Mouse (Mus musculus) kidney, adult 18-20 months (tissue): Measurements from ENCODE around the gene 4931406C07Rik.

ENCODE experiments used
- DNase-seq: peaks from one replicate; pipeline ENCODE4 v3.0.0; 2021

The 4931406C07Rik gene

DNA sequence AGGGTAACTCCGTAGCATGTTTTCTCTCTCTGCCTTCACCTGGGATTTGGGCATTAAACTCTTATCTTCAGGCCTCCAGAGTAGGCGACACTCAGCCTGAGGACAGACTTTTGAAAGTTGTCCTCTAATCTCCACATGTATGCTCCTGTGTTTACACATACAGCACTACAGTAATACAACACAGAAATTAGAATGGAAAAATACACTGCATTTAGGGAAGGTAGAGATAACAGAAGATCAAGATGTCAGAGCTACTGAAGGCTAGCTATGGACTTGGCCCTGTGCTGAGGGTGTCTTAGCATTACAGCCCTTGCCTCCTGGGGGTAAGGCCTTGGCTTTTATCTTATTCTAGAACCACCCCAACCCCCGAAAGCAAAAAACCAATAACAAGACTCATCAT lies 17.8 kb downstream of the 4931406C07Rik start:
- no peak for DNase-seq

DNA sequence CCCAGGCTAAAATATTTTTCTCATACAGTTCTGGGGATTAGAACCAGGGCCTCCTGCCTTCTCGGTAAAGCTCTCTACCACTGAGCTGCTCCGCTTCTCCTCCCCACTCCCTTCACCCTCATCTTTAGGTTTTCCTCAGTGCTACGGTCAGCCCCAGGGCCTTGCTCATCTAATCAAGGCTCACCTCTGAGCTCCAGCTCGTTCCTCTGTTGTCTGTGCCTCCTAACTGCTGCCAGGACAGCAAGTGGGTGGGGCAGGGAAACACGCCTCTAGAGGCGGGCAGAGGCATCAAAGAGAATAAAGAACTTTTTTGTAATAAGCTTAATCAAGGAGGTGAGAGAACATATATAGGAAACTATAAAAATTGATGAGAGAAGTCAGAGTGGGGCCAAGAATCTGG lies 18.4 kb downstream of the 4931406C07Rik start:
- DNase-seq, result no peak

DNA sequence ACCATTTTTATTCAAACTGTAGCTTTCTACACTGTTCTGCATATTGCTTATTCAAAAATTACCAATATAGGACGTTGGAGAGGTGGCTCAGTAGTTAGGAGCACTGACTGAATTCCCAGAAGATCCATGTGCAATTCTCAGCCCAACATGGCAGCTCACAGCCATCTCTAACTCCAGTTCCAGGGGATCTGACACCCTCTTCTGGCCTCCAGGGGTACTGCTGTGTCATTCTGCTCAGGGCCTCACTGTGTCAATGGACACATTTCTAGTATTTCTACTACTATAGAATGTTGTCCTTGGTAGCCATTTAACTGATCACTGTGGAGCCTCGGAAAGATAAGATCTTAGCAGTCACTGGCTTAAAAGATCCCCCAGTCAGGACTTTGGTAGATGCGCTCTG lies 20.8 kb downstream of the 4931406C07Rik start:
- peak; percentile 48 for DNase-seq

DNA sequence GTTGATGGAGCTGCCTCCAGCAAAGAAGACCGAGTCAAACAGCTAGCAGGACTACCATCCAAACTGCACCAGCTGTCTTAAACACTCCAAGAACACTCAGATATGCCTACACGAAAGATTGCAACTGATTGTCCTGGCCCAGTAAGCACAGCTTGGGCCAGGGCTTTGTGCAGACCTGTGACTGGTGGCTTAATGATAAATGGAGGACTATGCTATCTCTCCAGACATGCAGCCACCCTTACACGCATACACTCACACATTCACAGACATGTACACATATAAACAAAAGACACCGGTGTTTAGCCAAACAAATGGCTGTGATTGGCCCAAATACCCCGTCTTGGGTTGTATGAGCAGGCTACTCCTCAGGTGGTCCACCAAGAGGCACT lies 25.8 kb downstream of the 4931406C07Rik start:
- no peak for DNase-seq

DNA sequence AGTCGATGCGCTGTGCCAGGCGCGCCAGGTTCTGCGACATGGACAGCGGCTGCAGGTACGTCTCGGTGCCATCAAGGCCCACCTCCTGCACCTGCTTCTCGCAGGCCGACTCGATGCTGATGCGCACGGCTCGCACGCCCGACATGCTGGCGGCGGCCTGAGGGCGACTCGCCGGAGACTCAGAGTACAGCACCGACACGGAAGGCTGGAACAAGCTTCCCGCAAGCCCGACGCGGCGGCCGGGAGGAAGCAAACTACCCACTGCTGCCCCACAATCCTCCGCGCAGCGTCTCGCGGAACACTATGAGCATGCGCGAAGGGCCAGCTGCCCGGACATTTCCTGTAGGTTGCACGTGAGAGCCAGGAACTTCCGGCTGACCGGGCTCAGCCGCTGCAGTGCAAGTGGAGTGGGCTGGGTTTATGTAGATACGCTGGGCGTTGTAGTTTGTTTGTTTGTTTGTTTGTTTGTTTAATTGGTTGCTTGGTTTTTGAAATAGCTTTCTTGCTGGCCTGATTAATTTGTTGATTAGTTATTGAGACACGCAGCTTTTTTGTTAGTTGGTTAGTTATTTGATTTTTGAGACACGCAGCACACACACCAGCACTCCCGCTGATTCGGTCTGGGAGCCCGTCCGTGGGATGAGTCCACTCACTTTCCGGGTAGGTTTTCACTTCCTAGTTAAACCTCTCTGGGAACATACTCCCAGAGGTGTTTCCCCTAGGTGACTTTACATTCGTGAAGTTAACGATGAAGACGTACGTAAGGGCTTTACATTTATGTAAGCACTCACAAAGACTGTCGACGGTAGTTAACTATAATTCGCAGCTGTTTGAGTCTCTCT lies 26.4 kb downstream of the 4931406C07Rik start, which contains the start of gene Med17:
Med17 (minus strand) TSS at position 283 of the 842 bp plus-strand sequence.
- DNase-seq, result peak; percentile 93

DNA sequence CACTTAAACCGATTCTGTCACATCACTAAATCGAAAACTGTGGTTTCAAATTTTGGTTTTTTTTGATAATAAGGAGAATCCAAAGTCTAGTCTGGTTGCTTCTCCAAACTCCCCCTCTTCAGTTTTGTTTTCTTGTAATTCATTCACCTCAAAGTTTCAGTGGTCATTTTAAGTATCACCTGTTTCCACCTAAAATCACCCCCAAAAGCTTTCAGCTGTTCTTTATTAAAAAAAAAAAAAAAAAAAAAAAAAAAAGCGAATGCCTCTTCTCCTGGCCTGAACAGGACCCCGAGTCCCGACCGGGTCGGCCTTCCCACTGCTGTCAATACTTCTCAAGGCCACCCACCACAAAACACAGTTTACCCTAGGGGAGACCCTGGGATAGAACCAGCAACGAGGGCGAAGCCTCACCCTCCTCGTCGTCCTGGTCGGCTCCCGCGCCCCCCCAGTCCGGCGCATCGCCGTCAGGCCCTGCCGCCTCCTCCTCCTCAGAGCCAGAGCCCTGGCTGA lies 27.1 kb downstream of the 4931406C07Rik start:
- DNase-seq, result no peak

DNA sequence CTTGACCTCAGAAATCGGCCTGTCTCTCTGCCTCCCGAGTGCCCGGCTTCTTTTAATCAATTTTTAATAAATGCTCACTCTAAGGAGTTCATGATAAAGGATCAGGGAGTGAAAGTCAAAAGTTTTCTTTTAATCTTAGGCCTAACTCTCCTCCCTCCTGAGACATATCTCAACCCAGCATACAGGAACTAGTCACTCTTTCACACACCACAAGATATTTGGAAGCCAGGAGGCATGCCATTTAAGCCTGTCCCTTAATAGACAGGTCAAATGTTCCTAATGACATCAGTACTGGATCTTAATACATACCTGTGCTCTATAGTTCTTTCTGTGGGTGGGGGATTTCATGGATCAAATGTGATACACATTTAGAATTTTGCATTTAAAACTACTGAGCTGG lies 27.9 kb downstream of the 4931406C07Rik start:
- no peak for DNase-seq

DNA sequence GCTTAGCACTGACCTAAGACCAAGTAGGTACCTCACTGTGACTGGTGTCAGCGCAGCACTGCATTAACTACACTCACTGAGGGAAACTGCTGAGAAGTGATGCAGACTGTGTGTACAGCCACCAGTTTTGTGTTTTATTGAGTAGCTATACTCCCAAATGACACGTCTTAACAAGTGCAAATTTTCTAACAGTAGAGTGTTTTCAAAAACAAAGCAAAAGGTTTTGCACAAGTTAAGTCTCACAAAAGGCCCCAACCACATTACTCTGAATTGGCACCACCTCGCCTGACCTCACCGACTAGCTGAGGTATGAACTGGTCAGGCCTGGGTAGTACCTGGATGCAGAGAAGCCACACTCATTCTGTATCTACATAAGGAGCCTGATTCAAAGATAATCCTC lies 29.4 kb downstream of the 4931406C07Rik start:
- no peak for DNase-seq

DNA sequence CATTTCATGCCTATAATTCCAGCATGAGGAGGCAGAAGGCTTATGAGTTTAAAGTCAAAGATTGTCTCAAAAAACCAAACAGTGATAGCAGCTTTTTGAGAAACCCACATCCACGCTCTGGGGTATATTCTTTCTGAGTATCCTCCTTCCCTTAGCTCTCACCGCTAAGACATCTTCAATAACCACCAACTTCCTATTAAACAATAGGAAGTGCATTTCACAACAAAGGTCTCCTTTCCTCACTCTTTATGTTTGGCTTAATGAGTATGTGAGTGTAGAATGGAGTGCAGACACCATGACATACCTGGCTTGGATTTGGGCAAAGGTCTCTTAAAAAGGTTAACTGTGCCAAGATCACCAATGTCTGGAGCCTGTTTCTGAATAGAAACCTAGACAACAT lies 32.3 kb downstream of the 4931406C07Rik start:
- DNase-seq, result no peak

DNA sequence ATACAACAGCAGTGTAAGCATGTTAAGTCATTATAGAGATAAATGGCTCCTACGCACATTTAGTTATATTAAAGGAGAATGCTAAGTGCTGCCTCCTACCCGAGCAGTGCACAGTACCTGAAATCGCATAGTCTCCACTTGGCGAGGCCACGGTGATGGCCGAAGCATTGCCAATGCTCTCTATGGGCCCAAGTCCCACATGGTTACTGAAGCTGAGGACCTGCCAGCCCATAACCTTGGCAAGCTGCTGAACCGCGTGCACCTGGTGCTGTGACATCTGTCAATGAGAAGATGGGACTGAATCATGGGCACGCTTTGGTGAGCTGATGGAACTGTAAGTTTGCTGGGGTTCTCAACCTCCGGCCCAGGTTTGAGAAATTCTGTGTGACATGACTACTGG lies 42.8 kb downstream of the 4931406C07Rik start:
- no peak for DNase-seq

DNA sequence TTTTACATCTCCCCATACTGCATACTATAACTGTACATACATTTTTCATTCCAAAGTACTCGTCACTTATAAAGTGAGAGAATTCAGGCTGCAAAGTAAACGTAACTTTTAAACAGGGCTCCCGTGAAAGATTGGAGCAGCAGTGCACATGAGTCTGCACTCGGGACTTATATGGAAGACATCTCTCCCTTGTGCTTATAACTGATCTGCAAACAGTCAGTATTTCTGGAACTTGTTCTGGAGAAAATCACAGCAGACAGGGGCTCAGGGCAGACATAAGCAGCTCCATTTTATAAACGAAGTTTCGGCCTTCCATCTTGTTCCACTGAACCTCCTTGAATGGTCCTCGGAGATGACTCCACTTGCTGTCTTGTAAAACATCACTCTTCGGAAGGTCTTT lies 44.3 kb downstream of the 4931406C07Rik start:
- no peak for DNase-seq

DNA sequence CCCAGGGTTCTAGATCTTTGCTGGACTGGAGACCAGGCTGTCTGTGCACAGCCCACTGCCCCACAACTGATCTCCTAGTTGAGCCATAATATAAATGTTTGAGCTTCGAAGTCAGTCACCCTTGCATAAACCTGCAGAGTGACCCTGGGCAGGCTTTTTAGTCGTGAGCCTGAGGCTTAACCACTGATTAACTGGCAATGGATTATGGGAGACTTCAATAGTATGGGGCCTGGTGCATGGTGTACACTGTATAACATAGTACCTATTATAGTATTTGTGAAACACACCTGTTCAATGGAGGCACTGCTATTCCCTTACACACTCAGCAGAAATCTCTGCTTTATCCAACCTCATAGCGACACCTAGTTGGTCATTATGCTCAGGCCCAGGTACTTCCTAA lies 50.0 kb downstream of the 4931406C07Rik start:
- no peak for DNase-seq

DNA sequence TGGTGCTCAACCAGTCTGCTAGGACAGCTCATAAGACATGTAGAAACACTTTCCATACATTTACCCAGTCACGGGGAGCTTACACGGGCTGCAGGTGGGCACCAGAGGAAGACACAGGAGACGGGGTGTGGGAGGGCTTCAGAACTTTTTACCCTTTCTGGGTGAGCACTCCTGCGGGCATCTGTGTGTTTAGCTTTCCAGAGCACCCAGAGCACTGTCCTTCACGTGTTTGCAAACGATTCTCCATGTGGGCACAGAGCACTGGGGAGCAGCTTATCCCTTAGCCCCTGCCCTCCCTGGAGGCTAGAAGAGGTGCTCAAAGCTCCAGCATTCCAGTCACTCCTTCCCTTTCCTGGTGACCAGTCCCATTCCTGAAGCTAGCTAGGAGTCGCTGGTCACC lies 51.7 kb downstream of the 4931406C07Rik start:
- no peak for DNase-seq

DNA sequence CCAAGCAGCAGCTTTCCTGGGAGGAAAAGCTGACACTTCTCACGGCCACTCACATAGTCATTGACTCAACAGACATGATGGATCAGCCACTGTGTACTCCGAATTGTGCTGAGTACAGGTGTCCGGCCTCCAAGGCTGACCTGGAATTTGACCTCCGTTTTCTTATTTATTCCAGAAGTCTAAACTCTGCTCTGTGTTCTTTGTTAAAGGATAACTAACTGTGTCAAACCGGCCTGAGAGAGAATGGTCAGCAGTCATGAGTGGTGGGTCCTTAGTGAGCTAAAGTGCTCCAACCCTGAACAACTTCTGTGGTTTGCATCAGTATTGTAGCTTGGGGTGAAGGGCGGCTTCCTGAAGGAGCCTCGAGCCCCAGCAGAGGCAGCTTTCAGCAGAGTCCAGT lies 54.1 kb downstream of the 4931406C07Rik start:
- peak; percentile 67 for DNase-seq

DNA sequence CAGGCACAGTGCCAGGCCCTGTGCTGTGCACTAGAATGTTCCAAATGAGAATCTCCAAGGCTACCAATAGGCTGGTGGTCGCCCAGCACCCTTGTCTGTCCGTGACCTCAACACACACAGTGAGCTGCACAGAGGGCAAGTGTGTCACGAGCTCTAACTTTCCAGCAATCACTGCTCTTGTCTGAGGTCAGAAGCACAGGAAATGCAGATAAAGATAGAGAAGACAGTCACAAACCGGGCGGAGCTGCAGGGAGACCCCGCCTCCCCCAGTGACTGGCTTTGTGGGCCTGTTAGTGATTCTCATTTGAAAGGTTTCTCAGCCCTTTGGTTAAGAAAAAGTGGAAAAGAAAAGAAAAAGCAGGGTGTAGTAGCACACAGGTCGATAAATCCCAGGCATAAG lies 55.9 kb downstream of the 4931406C07Rik start:
- DNase-seq, result no peak

DNA sequence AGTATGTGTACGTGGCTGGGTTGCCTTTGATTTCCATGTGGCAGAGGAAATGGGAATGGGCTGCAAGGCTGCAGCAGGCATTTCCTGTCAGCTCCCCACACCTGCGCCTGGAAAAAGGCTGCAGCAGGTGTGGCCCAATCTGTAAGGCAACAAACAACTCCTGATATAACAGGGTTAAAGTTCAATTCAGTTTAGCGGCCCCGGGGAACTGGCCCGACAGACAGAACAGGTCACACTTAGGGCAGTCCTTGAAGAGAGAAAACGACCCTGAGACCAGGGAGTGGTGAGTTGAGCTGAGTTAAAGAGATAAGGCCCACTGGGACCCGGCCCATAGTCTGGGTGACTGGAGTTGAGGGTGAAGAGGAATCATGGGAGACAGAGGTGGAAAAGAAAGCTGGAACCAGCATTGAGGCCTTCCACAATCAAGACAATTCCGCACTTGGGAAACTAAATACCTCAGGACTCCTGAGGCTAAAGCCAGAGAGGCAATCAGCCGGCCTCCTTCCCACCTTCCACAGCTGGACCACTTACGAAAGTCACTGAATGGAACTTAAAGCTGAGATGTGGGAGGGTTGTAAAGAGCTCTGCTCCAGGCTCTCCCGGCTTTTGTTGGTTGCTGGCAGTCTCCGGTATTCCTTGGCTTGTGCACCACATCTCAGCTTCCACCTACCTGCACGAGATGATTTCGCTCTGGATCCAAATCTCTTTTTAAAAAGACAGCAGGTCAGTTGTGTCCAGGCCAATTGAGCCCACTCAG lies 60.8 kb downstream of the 4931406C07Rik start:
- no peak for DNase-seq

DNA sequence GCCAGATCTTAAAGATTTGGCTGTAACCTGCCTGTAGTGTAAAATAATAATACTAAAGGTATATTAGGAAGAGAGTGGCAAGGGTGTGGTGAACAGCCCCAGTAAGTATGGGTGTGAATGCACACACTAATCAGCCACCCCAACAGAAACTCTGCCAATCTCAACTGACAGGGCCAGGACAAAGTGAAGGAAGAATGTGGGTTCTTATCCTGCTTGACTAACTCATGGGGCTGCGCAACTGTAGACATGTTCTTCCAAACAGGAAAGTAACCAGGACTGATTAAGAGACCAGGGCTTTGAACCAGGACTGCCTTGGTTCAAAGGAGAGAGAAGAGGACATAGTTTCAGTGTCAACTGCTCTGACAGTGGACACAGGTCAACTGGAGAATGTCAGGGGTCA lies 64.1 kb downstream of the 4931406C07Rik start:
- DNase-seq, result no peak

DNA sequence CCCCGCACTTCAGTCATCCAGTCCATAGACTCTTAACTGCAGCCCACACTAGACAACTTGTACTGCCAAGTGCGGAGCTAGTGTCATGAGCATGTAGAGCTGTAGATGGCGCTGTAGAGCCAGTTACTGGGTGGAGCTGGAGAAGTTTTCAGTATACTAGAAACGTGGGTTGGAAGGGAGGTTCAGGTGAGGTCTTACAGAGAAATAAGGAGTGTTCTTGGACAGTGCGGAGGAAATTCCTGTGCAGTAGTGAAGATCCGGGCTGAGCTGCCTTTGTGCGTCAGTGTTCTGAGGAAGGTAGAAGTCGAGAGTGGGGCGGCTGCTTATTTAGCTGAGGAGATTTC lies 64.7 kb downstream of the 4931406C07Rik start:
- peak; percentile 84 for DNase-seq

DNA sequence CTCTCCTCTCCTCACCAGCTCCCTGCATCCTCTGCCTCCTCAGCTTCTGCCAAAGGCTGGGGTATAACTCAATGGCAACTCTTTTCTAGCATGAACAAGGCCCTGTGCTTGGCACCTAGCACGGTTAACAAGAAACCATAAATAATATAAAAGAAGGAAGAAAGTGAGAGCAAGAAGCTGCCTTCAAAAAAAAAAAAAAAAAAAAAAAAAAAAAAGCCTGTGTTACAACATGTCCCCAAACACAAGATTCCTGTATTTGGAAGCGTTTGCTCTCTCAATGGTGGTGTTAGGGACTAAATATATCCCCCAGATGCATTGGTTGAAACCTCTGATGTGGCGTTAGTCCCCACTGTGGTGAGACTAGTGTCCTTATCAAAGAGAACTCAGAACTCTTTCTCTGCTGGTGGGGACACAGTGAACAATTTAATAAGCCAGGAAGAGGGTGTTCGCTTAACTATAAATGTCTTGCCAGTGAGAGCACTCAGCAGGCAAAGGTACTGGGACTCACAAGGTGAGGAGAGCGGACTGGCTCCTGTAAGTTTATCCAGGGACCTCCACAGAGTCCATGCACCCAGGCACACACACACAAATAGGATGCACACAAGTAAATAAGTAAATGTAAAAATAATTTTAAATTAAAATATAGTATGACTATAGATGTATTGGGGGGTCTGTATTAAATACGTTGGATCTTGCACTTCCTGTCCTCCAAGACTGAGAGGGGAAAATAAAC lies 65.2 kb downstream of the 4931406C07Rik start:
- DNase-seq, result no peak

DNA sequence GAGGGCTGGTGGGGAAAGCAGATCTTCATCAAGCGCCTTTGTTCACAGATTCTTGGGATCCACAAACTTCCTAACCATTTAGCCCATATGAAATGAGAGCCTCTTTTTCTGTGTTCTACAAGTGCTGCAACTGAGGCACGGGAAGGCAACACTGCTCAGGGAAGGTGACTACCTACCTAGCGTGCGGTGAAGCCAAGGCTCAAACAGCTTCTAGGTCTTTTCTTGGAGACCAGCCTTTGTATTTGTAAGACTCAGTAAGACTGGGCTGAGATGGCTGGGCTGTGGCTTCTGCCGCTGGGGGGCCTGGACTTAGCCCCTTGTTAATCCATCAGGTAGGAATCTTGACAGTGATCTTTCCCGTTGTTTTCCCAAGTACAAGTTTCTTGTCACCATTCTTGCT lies 66.2 kb downstream of the 4931406C07Rik start:
- DNase-seq, result no peak

DNA sequence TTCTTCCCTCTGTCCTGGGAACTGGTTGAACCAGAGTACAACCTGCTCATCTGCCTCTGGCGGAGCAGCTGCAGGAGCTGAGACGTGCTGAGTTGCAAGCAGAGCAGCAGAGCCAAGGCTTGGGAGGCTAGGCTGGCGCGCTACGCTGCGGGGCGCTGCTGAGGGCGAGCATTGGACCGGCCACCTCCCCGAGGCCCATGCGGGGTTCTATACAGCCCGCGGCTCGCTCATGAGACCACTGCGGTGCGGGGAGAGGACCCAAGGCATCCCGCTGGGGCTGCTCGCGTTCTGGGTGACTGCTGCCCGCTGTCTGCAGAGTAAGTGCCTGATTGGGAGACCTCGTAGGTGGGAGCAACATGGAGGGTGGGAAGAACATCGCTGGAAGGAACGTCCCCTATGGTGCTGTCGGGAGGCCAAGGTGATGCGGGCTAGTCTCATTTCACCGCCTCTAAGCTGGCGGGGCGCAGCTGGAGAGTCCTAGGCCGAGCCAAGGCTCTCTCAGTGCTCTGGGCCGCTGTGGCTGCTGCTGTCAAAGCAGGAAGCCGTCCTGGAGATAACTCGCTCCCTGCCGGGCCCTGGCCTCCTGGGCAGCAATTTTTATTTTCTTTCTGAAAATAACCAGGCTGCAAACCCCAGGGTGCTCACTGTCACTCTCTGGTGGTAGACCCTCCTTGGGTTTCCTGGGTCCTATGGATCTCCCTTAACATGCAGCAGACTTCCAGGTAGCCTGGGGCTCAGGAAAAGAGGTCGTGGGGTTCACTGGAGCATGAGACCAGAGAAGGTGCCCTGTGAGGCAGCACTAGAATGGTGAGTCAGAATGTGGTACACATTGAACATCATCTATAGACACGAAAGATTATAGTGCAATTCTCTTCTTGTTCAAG lies 67.0 kb downstream of the 4931406C07Rik start, which contains the start of gene Vstm5:
Vstm5 (plus strand) TSS at position 4 of the 884 bp plus-strand sequence.
- DNase-seq, result peak; percentile 58

DNA sequence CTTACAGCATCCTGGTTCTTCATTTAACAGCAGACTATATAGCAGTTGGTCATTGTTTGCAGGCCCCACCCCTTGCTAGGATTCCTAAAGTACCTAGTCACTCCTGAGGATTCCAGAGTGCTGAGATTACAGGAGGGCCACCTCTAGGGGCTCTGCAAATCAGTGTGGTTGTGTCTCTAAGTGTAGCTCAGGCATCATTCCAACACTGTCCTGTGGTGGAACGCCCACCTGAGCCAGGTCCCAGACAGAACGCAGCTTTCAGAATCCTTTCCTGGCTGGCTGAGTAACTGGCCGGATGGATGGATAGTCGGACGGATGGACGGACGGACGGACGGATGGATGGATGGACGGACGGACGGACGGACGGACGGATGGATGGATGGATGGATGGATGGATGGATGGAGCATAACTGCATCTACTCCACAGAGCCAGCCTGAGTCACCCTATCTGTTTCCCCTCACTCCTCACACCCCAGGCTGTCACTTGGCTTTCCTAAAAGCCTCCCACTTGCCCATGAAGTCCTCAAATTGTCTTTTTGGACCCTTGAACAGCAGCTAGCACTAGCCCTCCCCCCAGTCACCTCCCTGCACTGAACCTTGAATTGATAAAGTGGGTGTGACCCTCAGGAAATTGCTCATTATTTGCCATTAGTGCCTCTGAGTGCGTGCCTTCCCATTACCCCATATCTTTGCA lies 67.8 kb downstream of the 4931406C07Rik start:
- no peak for DNase-seq
